Mouse (Mus musculus) bone marrow, adult 2 months (tissue): ENCODE data around the gene Igsf9b.

Experiments
- CTCF ChIP-seq: fragments of 200-500 bp; IDR thresholded peaks from 2 replicates; pipeline ENCODE4 v1.5.1; 2011; ENCODE audit warnings: low read length, control low read depth; ENCODE audit not compliant: control insufficient read depth, insufficient read depth
- POLR2A ChIP-seq: fragments of 200-500 bp; IDR thresholded peaks from 2 replicates; pipeline ENCODE4 v1.6.1; 2011; ENCODE audit warnings: low read depth, mild to moderate bottlenecking, control low read depth, low read length, borderline replicate concordance; ENCODE audit not compliant: control insufficient read depth

GRCm38 (mm10) chr9:27299286-27300187, 533 bp downstream of the Igsf9b start:
- no peak for TF ChIP-seq CTCF
- no peak for TF ChIP-seq POLR2A
